Mouse (Mus musculus) cerebellum, adult 11-12 months (tissue): ENCODE data around the gene Nox1.
A peak's percentile ranks its signal among the peaks of the same experiment; 100 is the strongest.

ENCODE experiments used
- DNase-seq: peaks from one replicate; pipeline ENCODE4 v3.0.0; 2022

Gene Nox1

GRCm38 (mm10) chrX:134116417-134116816 lies 105.3 kb downstream of the Nox1 start:
- no peak for DNase-seq

- no peak for DNase-seq
Measured at GRCm38 (mm10) chrX:134111767-134112166, 110.0 kb downstream of the Nox1 start.

GRCm38 (mm10) chrX:134102641-134103040 lies 119.1 kb downstream of the Nox1 start:
- DNase-seq: no peak

GRCm38 (mm10) chrX:134085453-134085852 lies 136.3 kb downstream of the Nox1 start:
- DNase-seq: no peak

GRCm38 (mm10) chrX:134059764-134060163 lies 162.0 kb downstream of the Nox1 start:
- no peak for DNase-seq

- peak; percentile 97 for DNase-seq
Measured at GRCm38 (mm10) chrX:134058987-134059712, 162.6 kb downstream of the Nox1 start, which contains the start of gene Cstf2. Gene Cstf2, plus strand, starts transcription at chrX:134059187.

- peak; percentile 18 for DNase-seq
Measured at GRCm38 (mm10) chrX:134058040-134058875, 163.5 kb downstream of the Nox1 start.

- no peak for DNase-seq
Measured at GRCm38 (mm10) chrX:134056897-134057296, 164.9 kb downstream of the Nox1 start.

GRCm38 (mm10) chrX:134048994-134049393 lies 172.8 kb downstream of the Nox1 start:
- no peak for DNase-seq
